Mouse (Mus musculus) hindbrain, postnatal 0 days (tissue): ENCODE data around the gene Tpst1. TPM values are rescaled to one million over a fixed set of nuclear protein-coding genes. Genes with fewer than 3 reads are reported as not detected.

ENCODE experiments used
- ATAC-seq: fragments of 200-750 bp; cut with Nextera tagmentation; 2 replicates; pipeline ENCODE4 v1.8.0; 2017; ENCODE audit warnings: mild to moderate bottlenecking, moderate TSS enrichment, moderate library complexity
- DNase-seq: peaks from one replicate; pipeline ENCODE4 v3.0.0-alpha.2; 2015; ENCODE audit warnings: low spot score
- H3K27ac ChIP-seq: fragments of 300-500 bp; sonication (generic); 2 replicates; pipeline ENCODE4 v1.5.1; 2014; ENCODE audit warnings: mild to moderate bottlenecking
- H3K27me3 ChIP-seq: fragments of 300-500 bp; sonication (generic); 2 replicates; pipeline ENCODE4 v1.6.1; 2014; ENCODE audit warnings: low read length, mixed read lengths; ENCODE audit not compliant: insufficient read depth
- H3K36me3 ChIP-seq: fragments of 300-500 bp; sonication (generic); 2 replicates; pipeline ENCODE4 v1.6.1; 2014; ENCODE audit warnings: low read length, mixed read lengths; ENCODE audit not compliant: insufficient read depth
- H3K4me1 ChIP-seq: fragments of 300-500 bp; sonication (generic); 2 replicates; pipeline ENCODE4 v1.6.1; 2014; ENCODE audit warnings: antibody characterized with exemption, low read length, mixed read lengths; ENCODE audit not compliant: insufficient read depth
- H3K4me2 ChIP-seq: fragments of 300-500 bp; sonication (generic); 2 replicates; pipeline ENCODE4 v1.6.1; 2014; ENCODE audit warnings: low read depth, mild to moderate bottlenecking, low read length, moderate library complexity, mixed read lengths
- H3K4me3 ChIP-seq: fragments of 300-500 bp; sonication (generic); 2 replicates; pipeline ENCODE4 v1.5.1; 2014; ENCODE audit warnings: low read length
- H3K9ac ChIP-seq: fragments of 300-500 bp; sonication (generic); replicated peaks from 2 replicates; pipeline ENCODE4 v1.6.1; 2014; ENCODE audit warnings: mild to moderate bottlenecking, low read length, moderate library complexity, mixed read lengths
- H3K9me3 ChIP-seq: fragments of 300-500 bp; sonication (generic); 2 replicates; pipeline ENCODE4 v1.6.1; 2016; ENCODE audit warnings: low read length, mixed read lengths
- CTCF ChIP-seq: IDR thresholded peaks from 2 replicates; pipeline ENCODE4 v1.5.1; 2016; ENCODE audit warnings: antibody characterized with exemption, control low read depth, low read depth
- WGBS: fragments of 180-500 bp; shearing (Covaris S2); extraction: QIAGEN DNeasy Blood & Tissue Kit; methylation state at CpG from one replicate; pipeline ENCODE4 v1.1.7; 2014; 5-methylcytosine and 5-hydroxymethylcytosine counted together
- polyA plus RNA-seq: library from polyadenylated mRNA; unstranded; fragments of >200 nt; fragmentation: Nextera tagmentation; extraction: Ambion mirVana; gene quantifications from 2 replicates; pipeline ENCODE4 v1.2.1, GENCODE M21; 2015
- total RNA-seq: library from RNA; depleted of rRNA; stranded (reverse); fragments of >200 nt; gene quantifications from 2 replicates; pipeline ENCODE4 v1.2.3, GENCODE M21; 2014

Tpst1 gene
- total and polyA plus RNA-seq, 2 experiments from 2014 or later = 38.1 to 46.7 TPM

- H3K27me3 ChIP-seq = no peaks in the 10 kb centered on the region
- no peak for ATAC-seq
- no peaks in the 10 kb centered on the region for H3K9me3 ChIP-seq
- no peak overlapping the region for H3K4me2 ChIP-seq
- H3K4me3 ChIP-seq = no peak overlapping the region
- no peak for TF ChIP-seq CTCF
- no peaks in the 10 kb centered on the region for H3K36me3 ChIP-seq
- H3K4me1 ChIP-seq = no peaks in the 10 kb centered on the region
- peak; percentile 14 for DNase-seq
- WGBS = 46% methylated on average over 6 of the region's 6 CpGs
- H3K27ac ChIP-seq = no peak overlapping the region
- H3K9ac ChIP-seq = no peak overlapping the region
Measured at GRCm38 (mm10) chr5:130120904-130121303, 47.8 kb downstream of the Tpst1 start.

- TF ChIP-seq CTCF = no peak
- DNase-seq (no peak), ATAC-seq (no peak)
- no peak overlapping the region for H3K4me3 ChIP-seq
- no peak overlapping the region for H3K9ac ChIP-seq
- H3K4me2 ChIP-seq = no peak overlapping the region
- no peaks in the 10 kb centered on the region for H3K27me3 ChIP-seq
- H3K9me3 ChIP-seq = no peaks in the 10 kb centered on the region
- no peak overlapping the region for H3K27ac ChIP-seq
- 88% methylated on average over 2 of the region's 2 CpGs for WGBS
- no peaks in the 10 kb centered on the region for H3K4me1 ChIP-seq
- H3K36me3 ChIP-seq = no peaks in the 10 kb centered on the region
Measured at GRCm38 (mm10) chr5:130122355-130122754, 49.2 kb downstream of the Tpst1 start.

GRCm38 (mm10) chr5:130124271-130124670, 51.1 kb downstream of the Tpst1 start:
- Histone ChIP-seq H3K9me3 (no peaks in the 10 kb centered on the region), H3K4me2 (no peak overlapping the region), H3K4me3 (no peak overlapping the region), H3K27ac (no peak overlapping the region), H3K4me1 (no peaks in the 10 kb centered on the region), H3K36me3 (no peaks in the 10 kb centered on the region), H3K9ac (no peak overlapping the region), H3K27me3 (no peaks in the 10 kb centered on the region)
- 74% methylated on average over 5 of the region's 5 CpGs for WGBS
- DNase-seq (no peak), ATAC-seq (no peak)
- no peak for TF ChIP-seq CTCF

GRCm38 (mm10) chr5:130128686-130129523, 55.8 kb downstream of the Tpst1 start:
- no peak overlapping the region for H3K27ac ChIP-seq
- DNase-seq = no peak
- TF ChIP-seq CTCF = no peak
- H3K9me3 ChIP-seq = no peaks in the 10 kb centered on the region
- H3K4me3 ChIP-seq = no peak overlapping the region
- no peak for ATAC-seq
- H3K27me3 ChIP-seq = no peaks in the 10 kb centered on the region
- 71% methylated on average over 11 of the region's 11 CpGs for WGBS
- no peak overlapping the region for H3K4me2 ChIP-seq
- no peaks in the 10 kb centered on the region for H3K4me1 ChIP-seq
- H3K36me3 ChIP-seq = peaks cover 5% of the 10 kb centered on the region; the same call in 1 of the 2 replicates
- no peak overlapping the region for H3K9ac ChIP-seq

- Histone ChIP-seq H3K9ac (no peak overlapping the region), H3K36me3 (peaks cover 5% of the 10 kb centered on the region; the same call in 1 of the 2 replicates), H3K27ac (no peak overlapping the region), H3K9me3 (no peaks in the 10 kb centered on the region), H3K27me3 (no peaks in the 10 kb centered on the region), H3K4me2 (no peak overlapping the region), H3K4me1 (no peaks in the 10 kb centered on the region), H3K4me3 (no peak overlapping the region)
- 89% methylated on average over 5 of the region's 5 CpGs for whole genome bisulfite sequencing
- ATAC-seq = no peak
- no peak for DNase-seq
- no peak for TF ChIP-seq CTCF
Measured at GRCm38 (mm10) chr5:130129524-130129793, 56.3 kb downstream of the Tpst1 start.

- Histone ChIP-seq H3K4me3 (no peak overlapping the region), H3K27me3 (no peaks in the 10 kb centered on the region), H3K9me3 (no peaks in the 10 kb centered on the region), H3K9ac (no peak overlapping the region), H3K27ac (no peak overlapping the region), H3K36me3 (peaks cover 5% of the 10 kb centered on the region; the same call in 1 of the 2 replicates), H3K4me2 (no peak overlapping the region), H3K4me1 (no peaks in the 10 kb centered on the region)
- no peak for DNase-seq
- ATAC-seq = no peak
- TF ChIP-seq CTCF = no peak
- 93% methylated on average over 13 of the region's 13 CpGs for WGBS
Measured at GRCm38 (mm10) chr5:130136597-130136996, 63.5 kb downstream of the Tpst1 start.

- H3K27me3 ChIP-seq = no peaks in the 10 kb centered on the region
- DNase-seq (peak; percentile 87), ATAC-seq (no peak)
- H3K9me3 ChIP-seq = no peaks in the 10 kb centered on the region
- no peak overlapping the region for H3K4me2 ChIP-seq
- no peak overlapping the region for H3K27ac ChIP-seq
- WGBS = 26% methylated on average over 8 of the region's 8 CpGs
- H3K36me3 ChIP-seq = peaks cover 5% of the 10 kb centered on the region; the same call in 1 of the 2 replicates
- peak; percentile 92 for TF ChIP-seq CTCF
- no peak overlapping the region for H3K4me3 ChIP-seq
- no peak overlapping the region for H3K9ac ChIP-seq
- H3K4me1 ChIP-seq = peaks cover 5% of the 10 kb centered on the region; the same call in 1 of the 2 replicates
Measured at GRCm38 (mm10) chr5:130139393-130139792, 66.3 kb downstream of the Tpst1 start.
